Mouse (Mus musculus) thymus, adult 2 months (tissue): ENCODE data around the gene Mecr. TPM values are rescaled to one million over a fixed set of nuclear protein-coding genes. Genes with fewer than 3 reads are reported as not detected.

Source experiments
- DNase-seq: peaks from one replicate; pipeline ENCODE4 v3.0.0; 2021
- H3K27ac ChIP-seq: fragments of 200-500 bp; 2 replicates; pipeline ENCODE4 v1.5.1; 2012; ENCODE audit warnings: low read length, control low read depth; ENCODE audit not compliant: control insufficient read depth, insufficient read depth
- H3K27me3 ChIP-seq: fragments of 200-500 bp; 2 replicates; pipeline ENCODE4 v1.6.1; 2012; ENCODE audit warnings: mild to moderate bottlenecking, low read length, moderate library complexity, mixed read lengths; ENCODE audit not compliant: control insufficient read depth, insufficient read depth
- H3K36me3 ChIP-seq: fragments of 200-500 bp; 2 replicates; pipeline ENCODE4 v1.6.1; 2012; ENCODE audit warnings: mild to moderate bottlenecking, low read length, moderate library complexity; ENCODE audit not compliant: control insufficient read depth, insufficient read depth
- H3K4me1 ChIP-seq: fragments of 200-500 bp; replicated peaks from 2 replicates; pipeline ENCODE4 v1.6.1; 2012; ENCODE audit warnings: low read length; ENCODE audit not compliant: control insufficient read depth, insufficient read depth
- H3K4me3 ChIP-seq: fragments of 200-500 bp; 2 replicates; pipeline ENCODE4 v1.5.1; 2012; ENCODE audit warnings: mild to moderate bottlenecking, low read length, control low read depth, moderate library complexity; ENCODE audit not compliant: control insufficient read depth, insufficient read depth
- CTCF ChIP-seq: fragments of 200-500 bp; IDR thresholded peaks from 2 replicates; pipeline ENCODE4 v1.5.1; 2012; ENCODE audit warnings: mild to moderate bottlenecking, control low read depth, low read length, moderate library complexity, borderline replicate concordance; ENCODE audit not compliant: control insufficient read depth, poor library complexity, insufficient read depth; ENCODE audit errors: extremely low read depth
- POLR2A ChIP-seq: fragments of 200-500 bp; IDR thresholded peaks from 2 replicates; pipeline ENCODE4 v1.6.1; 2012; ENCODE audit warnings: mild to moderate bottlenecking, low read length, control low read depth, moderate library complexity; ENCODE audit not compliant: control insufficient read depth, poor library complexity, insufficient read depth; ENCODE audit errors: extremely low read depth
- WGBS: fragments of 180-500 bp; shearing (Covaris S2); methylation state at CpG from one replicate; pipeline ENCODE4 v1.1.7; 2018; 5-methylcytosine and 5-hydroxymethylcytosine counted together
- polyA plus RNA-seq: library from polyadenylated mRNA; depleted of rRNA; stranded (reverse); fragments of >200 nt; gene quantifications from 2 replicates; pipeline ENCODE4 v1.2.3, GENCODE M21; 2012

Gene Mecr
- polyA plus RNA-seq, 1 experiment: 26.4 TPM

DNA sequence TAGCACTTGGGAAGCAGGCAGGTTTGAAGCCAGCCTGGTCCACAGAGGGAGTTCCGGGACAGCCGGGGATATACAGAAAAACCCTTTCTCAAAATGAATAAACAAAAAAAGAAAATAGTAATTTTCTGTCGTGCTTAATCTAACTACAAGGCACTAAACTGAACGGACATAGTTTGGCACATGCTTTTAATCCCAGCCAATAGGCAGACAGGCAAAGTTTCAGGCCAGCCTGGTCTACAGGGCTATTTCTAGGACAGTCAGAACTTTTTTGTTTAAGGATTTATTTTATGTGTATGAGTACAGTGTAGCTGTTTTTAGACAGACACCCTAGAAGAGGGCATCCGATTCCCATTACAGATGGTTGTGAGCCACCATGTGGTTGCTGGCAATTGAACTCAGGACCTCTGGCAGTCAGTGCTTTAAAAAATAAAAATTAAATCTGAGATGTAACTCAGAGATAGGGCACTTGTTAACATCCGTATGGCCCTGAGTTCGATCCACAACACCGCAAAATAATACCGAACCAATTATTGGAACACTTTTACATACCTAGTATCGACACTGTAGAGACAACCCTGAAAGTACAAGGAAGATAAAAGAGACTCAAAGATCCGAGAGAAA is 29.5 kb downstream of the Mecr start:
- 4% methylated on average over 11 of the region's 11 CpGs for WGBS
- H3K27me3 ChIP-seq: no peaks in the 10 kb centered on the region
- H3K4me3 ChIP-seq: peak overlapping the region; percentile 38
- H3K27ac ChIP-seq: no peak overlapping the region; the same call in 1 of the 2 replicates
- no peaks in the 10 kb centered on the region for H3K36me3 ChIP-seq
- no peak for DNase-seq
- H3K4me1 ChIP-seq: peaks cover 6% of the 10 kb centered on the region; the same call in 1 of the 2 replicates
- no peak for TF ChIP-seq CTCF
- no peak for TF ChIP-seq POLR2A

DNA sequence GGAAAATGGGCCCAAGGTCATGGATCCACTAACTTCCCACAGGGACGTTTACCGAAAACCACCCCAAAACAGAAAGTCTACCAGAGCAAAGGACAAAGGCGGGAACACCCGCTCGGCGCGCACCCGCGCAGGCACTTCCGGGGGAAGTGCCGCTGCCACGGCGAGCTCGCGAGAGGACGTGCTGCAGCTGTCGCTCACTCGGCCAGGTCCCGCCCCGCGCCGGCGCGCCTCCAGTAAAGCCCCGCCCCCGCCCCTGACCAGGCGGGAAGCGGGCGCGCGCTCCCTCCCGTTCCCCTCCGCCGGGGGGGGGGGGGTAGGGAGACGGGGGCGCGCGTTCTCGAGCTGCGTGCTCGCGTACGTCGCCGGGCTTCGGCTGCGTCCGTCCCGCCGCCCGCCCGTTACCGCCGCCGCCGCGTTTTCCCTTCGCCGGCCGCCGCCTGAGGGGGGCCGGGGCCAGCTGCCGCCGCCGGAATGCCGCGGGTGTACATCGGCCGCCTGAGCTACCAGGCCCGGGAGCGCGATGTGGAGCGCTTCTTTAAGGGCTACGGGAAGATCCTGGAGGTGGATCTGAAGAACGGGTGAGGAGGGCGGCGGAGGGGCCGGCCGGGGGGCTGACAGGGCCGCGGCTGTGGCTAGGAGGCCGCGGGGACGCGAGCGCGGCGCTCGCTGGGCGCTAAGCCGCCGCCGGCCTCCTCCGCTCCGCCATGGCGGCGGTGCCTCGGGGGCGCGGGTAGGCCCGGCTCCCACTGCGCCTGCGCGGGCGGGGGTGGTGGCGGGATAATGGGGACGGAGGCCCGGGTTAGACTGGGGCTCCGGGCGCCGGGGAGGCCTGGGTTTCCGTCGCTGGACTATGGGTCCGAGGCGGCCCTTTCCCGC is 30.3 kb downstream of the Mecr start, which contains the start of gene Srsf4:
Gene Srsf4, plus strand, starts transcription at position 325 of the 876 bp plus-strand sequence.
- H3K27me3 ChIP-seq: no peaks in the 10 kb centered on the region
- H3K36me3 ChIP-seq: no peaks in the 10 kb centered on the region
- WGBS: under 1% methylated on average over 99 of the region's 116 CpGs
- peaks cover 6% of the 10 kb centered on the region; the same call in 1 of the 2 replicates for H3K4me1 ChIP-seq
- DNase-seq: peak; percentile 92
- peak; percentile 91 for TF ChIP-seq POLR2A
- TF ChIP-seq CTCF: peak; percentile 47; the same call in 1 of the 2 replicates
- H3K4me3 ChIP-seq: peak within 1 kb of the TSS; percentile 90
- H3K27ac ChIP-seq: peak within 1 kb of the TSS; percentile 65

DNA sequence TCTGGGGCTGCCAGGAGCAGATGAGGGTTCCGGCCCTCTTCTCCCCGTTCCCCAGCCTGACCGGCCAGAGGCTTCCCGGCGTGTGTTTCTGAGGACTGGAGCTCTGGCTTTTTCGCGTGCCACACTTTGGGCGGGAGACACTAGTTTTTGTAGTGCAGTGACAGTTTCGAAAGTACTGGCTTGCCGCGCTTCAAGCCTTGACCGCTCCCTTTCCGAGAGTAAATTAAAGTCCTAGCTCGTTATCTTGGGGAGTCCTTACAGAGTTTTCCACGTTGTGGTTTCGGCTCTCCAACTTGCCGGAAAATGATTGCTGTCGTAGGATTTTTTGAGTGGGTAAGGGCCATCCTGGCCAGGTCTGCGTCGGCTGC is 30.9 kb downstream of the Mecr start:
- no peak for DNase-seq
- no peak for TF ChIP-seq POLR2A
- TF ChIP-seq CTCF: no peak
- H3K4me1 ChIP-seq: peaks cover 6% of the 10 kb centered on the region; the same call in 1 of the 2 replicates
- WGBS: under 1% methylated on average over 20 of the region's 20 CpGs
- H3K27ac ChIP-seq: peak overlapping the region; percentile 52
- H3K4me3 ChIP-seq: peak overlapping the region; percentile 90
- H3K36me3 ChIP-seq: no peaks in the 10 kb centered on the region
- no peaks in the 10 kb centered on the region for H3K27me3 ChIP-seq

DNA sequence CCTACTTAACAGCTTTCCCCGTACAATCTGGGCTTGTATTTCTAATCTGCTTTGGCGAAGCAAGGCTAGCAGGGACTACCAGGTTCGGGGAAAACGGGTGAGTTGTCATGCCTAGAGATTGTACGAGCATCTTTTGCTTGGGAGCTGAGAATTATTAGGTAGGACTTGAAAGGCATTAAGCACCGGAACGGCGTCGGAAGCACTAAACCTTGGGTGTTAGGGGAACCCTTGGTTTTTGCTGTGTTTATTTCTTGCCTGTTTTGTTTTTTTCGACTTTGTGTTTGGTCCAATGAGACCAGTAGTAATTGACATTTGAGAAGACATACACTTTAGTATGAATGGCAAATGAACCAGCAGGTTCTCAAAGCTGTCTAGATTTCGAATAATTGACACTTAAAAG is 31.3 kb downstream of the Mecr start:
- peak overlapping the region; percentile 90 for H3K4me3 ChIP-seq
- no peak for TF ChIP-seq CTCF
- TF ChIP-seq POLR2A: no peak
- WGBS: under 1% methylated on average over 11 of the region's 11 CpGs
- no peaks in the 10 kb centered on the region for H3K36me3 ChIP-seq
- peaks cover 6% of the 10 kb centered on the region; the same call in 1 of the 2 replicates for H3K4me1 ChIP-seq
- H3K27ac ChIP-seq: peak overlapping the region; percentile 52; the same call in 1 of the 2 replicates
- DNase-seq: no peak
- H3K27me3 ChIP-seq: no peaks in the 10 kb centered on the region

DNA sequence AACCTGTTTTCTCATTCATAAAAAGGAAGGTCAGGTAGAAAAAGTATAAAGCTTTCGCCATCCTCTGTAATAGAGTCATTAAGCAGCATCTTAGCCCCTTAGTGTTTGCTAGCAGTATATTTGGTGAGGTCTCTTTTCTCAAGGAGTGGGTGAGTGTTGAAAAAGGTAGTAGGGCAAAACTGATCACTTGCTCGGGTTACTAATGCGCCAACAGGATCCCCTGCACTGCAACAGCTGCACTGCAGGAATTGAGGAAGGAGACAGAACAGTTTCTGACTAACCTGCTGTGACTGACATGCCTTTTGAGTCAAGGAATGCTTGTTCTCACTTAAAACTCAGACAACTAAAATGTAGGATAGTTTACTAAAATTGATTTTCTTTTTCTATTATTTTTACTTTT is 32.0 kb downstream of the Mecr start:
- Histone ChIP-seq H3K4me1 (peaks cover 6% of the 10 kb centered on the region; the same call in 1 of the 2 replicates), H3K36me3 (no peaks in the 10 kb centered on the region), H3K27ac (no peak overlapping the region), H3K27me3 (no peaks in the 10 kb centered on the region), H3K4me3 (no peak overlapping the region)
- no peak for TF ChIP-seq CTCF
- no peak for TF ChIP-seq POLR2A
- WGBS: 21% methylated on average over 3 of the region's 3 CpGs
- DNase-seq: no peak

DNA sequence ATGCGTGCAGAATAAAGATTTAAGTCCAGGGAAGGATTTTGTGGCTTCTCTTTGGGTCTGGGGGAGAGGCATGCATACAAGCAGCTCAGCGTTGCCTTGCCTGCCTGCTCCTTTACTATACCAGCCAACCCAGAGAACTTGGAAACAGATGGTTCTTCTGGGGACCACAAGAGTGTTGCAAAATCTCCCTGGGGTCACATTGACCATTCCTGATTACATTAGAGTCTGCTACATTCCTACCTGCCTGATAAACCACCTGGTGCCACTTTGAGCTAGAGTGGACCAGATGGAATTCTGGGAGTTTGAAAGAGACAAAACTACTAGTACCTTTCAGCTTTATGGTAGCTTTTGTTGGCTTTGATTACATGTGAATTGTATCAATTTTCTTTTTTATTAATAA is 33.6 kb downstream of the Mecr start:
- H3K27me3 ChIP-seq: no peaks in the 10 kb centered on the region
- no peak for TF ChIP-seq CTCF
- TF ChIP-seq POLR2A: no peak
- H3K4me3 ChIP-seq: no peak overlapping the region
- 78% methylated on average over 2 of the region's 2 CpGs for WGBS
- no peaks in the 10 kb centered on the region for H3K36me3 ChIP-seq
- H3K4me1 ChIP-seq: peaks cover 6% of the 10 kb centered on the region; the same call in 1 of the 2 replicates
- H3K27ac ChIP-seq: no peak overlapping the region
- DNase-seq: no peak
